Mouse (Mus musculus): ENCODE measurements around the gene St7l.

Gene St7l

DNA sequence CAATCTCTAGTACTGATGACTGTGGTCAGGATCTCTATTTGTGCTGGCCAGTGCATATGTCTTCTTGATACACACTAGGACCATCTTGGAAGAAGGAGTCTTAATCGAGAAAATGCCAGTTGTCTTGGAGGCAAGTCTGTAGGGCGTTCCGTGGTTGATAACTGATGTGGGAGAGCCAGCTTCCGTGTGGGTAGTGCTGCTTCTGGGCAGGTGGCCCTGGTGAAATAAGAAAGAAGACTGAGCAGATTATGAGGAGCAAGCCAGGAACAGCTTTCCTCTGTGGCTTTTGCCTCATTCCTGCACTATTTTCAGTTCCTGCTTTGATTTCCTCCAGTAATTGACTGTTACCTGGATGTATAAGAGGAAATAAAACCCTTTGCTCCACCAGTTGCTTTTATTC lies 41.6 kb downstream of the St7l start:
- DNase-seq, result no peak

- no peak for DNase-seq
Measured at GRCm38 (mm10) chr3:104906007-104906406, 42.2 kb downstream of the St7l start.

DNA sequence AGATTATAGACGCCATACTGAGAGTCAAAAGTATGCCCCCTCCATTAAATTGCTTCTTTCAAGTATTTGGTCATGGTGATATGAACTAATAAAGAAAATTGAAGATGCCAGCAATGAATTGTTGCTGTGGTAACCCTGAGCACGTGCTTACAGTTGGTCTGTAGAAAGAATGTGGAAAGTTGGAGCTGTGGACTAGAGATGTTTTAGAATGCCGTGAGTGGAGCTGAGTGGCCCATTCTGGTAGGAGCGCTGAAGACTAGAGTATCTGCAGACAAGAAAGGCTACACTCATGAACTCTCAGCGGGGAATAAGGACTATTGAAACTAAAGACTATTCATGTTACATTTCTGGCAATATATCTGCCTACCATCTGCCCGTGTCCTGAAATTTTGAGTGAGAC lies 45.4 kb downstream of the St7l start:
- DNase-seq, result no peak

- no peak for DNase-seq
Measured at GRCm38 (mm10) chr3:104914986-104915385, 51.2 kb downstream of the St7l start.

DNA sequence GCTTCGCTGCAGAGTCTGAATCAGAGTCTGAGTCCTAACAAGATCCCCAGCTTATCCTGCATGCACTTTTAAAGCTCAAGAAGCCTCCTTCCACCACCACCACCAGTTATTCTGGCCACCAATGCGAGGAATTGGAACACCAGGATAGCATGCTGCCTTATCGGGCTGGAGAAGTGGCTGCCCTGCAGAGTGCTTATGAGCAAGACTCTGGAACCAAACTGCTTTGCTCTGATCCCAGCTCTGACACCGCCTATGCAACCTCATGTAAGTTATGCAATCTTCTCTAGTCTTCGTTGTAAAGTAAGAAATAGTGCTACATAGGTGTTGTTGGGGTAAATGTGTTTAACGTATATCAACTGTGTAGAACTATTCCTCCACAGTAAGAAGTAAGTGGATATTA lies 65.6 kb downstream of the St7l start:
- no peak for DNase-seq

DNA sequence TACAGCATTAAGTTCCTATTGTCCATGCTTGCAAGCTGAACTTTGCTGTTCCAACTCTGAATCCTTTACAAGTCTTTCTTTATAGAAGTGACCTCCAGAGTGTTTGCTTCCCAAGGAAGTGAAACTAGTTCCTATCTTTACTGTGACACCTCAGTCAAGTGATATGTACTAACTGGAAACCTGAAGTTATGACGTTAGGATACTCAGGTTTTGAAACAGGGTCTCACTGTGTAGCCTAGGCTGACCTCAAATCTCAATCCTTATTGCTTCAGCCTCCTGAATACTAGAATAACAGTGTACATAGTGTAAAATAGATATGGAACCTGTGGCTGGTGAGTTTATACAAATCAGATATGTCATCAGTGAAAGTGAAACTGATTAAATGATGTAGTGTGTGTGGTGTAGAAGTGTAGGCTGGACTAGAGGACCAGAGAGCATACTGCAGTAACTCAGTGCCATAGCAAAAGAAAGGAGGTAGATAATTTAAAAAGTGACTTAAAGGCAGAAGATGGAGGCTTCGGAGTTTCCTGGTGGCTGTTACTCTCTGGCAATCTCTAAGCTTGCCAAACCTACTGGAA lies 74.0 kb downstream of the St7l start:
- no peak for DNase-seq

DNA sequence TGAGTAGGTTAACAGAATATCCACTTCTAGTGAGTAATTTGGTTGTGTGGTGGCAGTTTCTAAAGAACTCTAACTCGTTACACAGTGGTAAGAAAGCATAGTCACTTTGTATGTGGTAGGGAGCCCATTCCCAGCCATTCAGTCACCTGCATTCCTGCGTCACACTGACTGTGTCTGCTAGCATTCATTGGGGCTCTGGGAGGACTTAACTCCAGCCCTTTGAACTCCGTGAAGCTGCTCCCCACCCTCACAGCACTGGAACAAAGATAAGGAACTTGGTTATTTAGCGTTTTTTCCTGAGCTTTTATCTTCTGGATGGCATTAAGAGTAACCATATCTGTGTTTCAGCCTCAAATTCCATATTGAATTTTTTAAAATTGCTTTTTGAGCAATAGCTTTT lies 74.5 kb downstream of the St7l start:
- no peak for DNase-seq

DNA sequence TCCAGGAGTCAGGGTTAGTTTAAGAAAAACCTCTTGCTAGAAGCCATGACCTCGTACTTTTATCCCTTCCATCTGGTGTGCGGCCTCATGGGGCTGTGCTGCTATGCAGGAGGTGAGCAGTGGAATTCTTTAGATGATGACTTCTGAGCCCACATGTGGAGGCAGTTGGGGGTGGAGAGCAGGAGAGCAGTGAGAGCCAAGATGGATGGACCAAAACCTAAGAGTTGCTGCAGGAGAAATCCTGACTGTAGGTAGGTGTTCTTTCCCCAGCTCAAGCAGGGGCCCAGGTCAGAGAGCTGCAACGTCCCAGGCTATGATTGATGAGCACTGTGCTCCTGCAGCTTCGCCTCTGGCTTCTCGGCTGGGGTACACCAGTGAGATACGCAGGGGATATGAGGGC lies 76.9 kb downstream of the St7l start:
- DNase-seq, result no peak

DNA sequence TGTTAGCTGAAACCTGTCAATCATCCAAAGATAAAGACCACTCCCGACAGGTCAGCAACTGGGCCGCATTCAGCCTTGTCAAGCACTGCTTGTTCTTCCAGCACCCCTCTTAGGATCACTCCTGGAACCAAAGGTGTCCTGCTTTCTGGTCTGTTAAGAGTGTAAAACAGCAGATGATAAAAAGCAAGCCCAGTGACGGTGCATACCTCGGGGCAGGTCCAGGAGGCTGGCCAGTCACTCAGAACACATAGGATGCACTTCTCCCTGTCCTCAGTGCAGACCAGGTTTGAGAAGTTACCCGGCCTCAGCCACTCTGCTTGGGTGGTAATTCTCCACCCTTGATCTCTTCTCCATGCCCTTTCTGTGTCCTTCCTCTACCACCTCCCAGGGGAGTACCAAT lies 78.9 kb downstream of the St7l start:
- DNase-seq, result no peak

GRCm38 (mm10) chr3:104943333-104943732 lies 79.5 kb downstream of the St7l start:
- no peak for DNase-seq

DNA sequence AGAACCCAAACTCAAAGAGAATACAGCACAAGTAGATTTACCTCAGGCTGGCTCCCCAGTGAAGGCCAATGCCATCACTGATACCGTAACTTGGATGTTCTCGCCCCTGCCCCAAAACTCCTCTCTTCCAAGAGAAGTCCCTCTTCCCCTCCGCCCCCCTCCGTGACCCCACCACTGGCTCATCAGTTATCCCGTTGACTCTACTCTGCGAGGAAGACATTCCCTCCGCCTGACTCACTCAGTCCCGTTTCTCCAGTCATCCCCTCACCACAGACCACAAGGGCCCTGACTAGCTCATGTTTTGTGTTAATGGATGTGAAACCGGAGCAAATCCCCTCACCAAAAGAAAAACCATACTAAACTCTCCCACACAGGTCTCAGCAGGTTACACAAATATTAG lies 81.1 kb downstream of the St7l start:
- no peak for DNase-seq

DNA sequence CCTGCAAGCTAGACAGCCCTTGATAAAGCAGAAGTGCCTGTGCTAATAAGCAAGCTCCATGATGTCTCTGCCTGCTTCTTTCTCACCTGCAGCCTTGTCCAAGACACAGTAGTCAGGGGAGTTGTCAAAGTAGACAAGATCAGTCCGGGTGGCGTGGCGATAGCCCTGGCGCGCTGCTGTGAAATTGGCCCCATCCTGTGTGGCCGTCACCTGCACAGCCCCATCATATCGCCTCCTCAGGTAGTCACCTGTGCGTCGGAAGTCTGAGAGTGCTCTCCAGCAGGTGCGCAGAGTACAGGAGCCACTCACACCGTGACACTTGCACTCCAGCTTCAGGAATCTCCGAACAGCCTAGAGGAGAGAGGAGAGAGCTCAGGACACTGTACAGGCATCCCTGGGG lies 87.1 kb downstream of the St7l start:
- no peak for DNase-seq

DNA sequence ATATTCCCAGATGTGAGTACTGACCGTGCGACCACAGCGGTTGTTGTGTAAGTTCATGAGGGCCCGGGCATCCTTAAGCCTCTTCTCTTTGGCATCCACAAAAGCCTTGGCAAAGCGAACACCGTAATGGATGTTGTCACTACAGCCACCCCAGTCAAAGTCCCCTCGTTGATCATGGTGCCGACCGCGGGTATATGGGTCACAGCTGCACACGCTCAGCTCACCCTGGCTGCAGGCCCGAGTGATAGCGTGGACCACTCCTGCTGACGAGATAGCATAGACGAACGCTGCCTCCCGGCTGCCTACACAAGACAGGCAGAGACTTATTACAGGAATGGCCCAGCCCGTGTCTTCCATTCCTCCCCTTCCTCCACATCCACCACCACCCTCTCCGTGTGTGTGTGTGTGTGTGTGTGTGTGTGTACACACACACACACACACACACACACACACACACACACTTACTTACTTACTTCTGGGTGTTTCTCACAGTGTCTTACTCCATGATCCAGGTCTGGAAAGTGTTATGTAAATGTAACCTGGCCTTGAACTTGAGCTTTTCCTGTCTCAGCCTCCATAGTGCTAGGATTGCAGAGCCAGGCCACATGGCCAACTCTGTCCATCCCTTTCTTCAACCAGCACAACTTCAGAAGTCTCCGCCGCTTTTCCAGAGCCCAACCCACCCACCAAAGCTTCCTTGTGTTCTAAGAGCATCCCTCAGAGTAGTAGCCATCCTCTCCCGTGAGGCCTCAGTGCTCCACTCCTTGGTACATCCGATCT lies 89.3 kb downstream of the St7l start:
- no peak for DNase-seq

DNA sequence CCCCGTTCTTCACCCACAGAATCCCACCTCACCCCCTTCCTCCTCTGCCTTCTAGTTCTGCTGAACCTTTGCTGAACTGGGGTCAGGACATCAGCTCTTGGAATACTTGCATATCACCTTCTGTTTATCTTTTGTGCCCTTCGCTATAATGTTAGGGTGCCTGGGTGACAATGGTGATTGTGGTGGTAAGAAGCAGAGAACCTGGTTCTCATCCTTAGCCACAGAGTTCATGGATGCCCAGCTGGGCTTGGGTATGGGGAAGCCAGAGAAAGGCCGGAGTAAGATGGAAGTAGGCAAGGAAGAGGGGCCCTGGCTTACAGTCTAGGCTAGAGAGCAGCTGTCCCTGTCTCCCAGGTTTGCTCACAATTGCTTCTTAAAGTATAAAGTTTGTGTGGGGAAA lies 90.3 kb downstream of the St7l start:
- no peak for DNase-seq

DNA sequence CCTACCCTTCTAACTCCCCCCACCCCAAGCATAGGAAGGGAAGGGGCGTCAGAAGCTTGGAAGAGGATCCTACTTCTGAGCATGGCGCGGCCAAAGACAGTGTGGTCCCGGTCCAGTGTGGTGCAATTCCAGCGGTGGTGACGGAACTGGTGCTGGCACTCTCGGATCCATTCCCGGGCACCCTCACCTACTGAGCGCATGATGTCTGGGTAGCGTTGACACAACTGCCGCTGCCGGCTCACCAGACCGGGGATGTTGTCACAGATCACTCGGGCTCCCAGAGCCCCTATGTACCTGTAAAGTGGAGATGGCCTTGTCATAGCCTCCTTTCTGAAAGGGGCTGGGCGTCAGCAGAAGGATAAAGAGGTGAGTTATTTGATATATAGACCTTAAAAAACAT lies 90.7 kb downstream of the St7l start:
- no peak for DNase-seq

DNA sequence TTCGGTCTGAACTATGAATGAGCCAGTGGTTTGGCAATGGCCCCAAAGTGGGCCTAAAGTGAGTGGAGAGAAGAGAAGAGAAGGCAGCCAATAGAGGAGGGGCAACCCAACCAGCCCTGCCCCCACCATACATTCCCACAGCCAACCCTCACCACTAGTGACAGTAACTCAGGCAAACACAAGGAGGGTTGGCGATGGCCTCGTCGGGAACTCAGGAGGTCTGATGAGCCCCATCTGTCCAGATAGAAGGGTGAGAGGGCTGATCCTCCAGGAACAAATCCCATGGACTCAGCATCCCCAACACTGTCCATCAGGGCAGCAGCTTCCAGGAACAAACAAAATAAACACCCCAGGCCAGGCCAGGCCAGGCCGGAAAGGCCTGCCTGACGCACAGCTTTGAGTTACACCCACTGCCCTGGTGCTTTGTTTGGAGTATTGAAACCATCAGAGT lies 92.4 kb downstream of the St7l start:
- DNase-seq, result no peak

GRCm38 (mm10) chr3:104960026-104961000 lies 96.5 kb downstream of the St7l start:
- no peak for DNase-seq

DNA sequence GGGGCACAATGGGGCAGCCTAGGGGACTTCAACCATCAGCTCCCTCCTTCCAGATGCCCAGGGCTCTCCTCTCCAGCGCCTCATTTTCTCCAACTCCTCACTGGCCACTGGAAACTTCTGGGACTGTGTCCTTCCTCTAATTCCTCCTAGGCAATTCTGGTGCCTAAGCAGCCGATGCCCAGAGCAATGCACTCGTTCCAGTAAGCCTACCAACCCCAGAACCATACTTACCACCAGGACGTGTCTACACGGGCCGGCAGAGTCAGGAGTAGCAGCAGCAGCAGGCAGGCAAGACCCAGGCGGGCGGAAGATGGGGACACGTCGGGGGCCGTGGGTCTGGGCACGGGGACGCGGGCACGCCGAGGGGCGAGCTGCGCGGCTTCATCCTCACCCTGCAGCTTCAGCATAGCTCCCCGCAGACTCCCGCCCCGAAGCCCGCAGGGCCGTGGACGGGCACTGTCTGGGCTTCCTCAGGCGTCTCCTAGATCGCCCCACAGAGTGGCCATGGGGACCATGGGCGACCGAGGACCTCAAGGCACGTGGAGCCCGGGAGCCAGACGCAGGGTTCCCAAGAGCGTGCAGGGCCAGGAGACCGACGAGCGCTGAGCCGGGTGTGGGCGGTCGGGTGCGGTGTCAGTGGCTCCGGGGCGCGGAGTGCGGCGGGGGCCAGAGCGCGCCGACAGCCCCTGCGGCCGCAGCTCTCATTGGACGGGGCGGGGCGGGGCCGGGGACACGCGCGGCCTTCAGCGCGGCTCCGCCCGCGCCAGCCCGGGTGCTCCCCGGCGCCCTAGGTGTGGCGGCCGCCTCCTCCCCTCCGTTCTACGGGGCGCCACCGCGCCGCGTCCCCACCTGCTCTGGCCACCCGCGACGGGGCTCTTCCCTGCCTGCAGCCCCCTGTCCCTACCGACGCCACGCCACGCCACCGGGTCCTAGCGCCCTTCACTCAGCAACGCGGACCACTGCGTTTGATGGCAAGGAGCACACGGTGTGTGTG lies 97.6 kb downstream of the St7l start, which contains the start of gene Wnt2b:
Gene Wnt2b (minus strand): TSS at position 856 of the 994 bp plus-strand sequence.
- no peak for DNase-seq

- no peak for DNase-seq
Measured at GRCm38 (mm10) chr3:104962141-104962611, 98.4 kb downstream of the St7l start.

DNA sequence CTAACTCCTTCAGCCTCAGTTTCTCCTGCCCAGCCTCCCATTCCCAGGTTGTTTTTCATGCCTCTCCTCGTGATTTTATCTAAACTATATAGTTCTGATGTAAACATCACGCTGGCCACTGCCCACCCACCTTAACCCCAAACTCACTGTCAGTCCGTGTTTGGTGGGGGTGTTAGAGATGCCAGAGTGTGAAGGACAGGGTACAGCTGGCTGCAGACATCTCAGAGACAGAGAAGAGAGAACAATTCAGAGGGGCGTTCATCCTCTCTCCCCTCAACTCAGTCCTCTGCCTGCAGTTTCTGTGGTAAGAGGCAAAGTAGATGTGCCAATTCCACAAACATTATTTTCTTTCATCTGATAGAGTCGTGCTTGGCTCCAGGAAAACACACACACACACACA lies 99.1 kb downstream of the St7l start:
- DNase-seq, result no peak

- DNase-seq, result no peak
Measured at GRCm38 (mm10) chr3:104963331-104964276, 99.8 kb downstream of the St7l start.

All from B cell, adult 2 months (primary cell).